Mouse (Mus musculus) layer of hippocampus, postnatal 14 days (tissue): ENCODE data around the gene Actr5. TPM values are rescaled to one million over a fixed set of nuclear protein-coding genes. Genes with fewer than 3 reads are reported as not detected.

ENCODE experiments used
- DNase-seq, 2 experiments: peaks; one replicate each; pipeline ENCODE4 v3.0.0; 2021 to 2022; ENCODE audit warnings: low spot score in 2 of 2, mixed read lengths in 1 of 2
- total RNA-seq, 2 experiments: library from RNA; stranded (reverse); gene quantifications; 2 replicates each; pipeline ENCODE4 v1.2.3; 2021

Actr5 gene
- total RNA-seq, 2 experiments from 2014 or later, result 10.2 to 10.9 TPM

DNA sequence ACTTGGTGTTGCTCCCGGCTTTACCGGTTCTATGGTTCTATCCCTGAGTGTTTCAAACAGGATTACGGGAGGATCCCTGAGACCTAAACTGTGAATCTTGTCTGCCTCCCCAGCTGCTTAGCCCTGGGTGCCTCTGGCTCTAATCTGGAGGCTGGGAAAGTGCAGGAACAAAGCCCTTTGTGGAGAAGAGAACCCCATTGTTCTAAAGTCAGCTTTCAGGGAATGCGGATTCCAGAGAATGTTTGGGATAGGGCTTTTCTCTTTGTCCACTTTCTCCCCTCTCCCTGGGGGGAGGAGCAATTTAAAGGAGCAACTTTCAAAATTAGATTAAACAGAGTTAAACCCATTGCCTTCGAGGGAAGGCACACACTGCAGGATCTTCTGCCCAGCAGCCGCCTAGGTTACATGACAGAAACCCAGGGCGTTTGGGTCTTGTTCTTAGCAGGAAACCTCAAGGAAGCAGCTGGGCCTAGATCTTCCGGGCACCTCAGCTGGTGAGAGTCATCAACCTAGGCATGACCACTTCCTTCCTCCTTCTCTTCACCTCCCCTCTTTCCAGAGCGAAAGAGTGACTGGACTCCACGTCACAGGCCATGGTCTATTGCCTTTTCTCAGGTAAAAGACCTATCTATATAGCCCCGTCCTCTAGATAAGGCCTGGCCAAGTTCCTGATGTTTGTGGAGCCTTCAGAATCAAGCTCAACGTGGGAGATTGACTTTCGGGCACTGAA lies 41.5 kb downstream of the Actr5 start:
- DNase-seq, result no peak

DNA sequence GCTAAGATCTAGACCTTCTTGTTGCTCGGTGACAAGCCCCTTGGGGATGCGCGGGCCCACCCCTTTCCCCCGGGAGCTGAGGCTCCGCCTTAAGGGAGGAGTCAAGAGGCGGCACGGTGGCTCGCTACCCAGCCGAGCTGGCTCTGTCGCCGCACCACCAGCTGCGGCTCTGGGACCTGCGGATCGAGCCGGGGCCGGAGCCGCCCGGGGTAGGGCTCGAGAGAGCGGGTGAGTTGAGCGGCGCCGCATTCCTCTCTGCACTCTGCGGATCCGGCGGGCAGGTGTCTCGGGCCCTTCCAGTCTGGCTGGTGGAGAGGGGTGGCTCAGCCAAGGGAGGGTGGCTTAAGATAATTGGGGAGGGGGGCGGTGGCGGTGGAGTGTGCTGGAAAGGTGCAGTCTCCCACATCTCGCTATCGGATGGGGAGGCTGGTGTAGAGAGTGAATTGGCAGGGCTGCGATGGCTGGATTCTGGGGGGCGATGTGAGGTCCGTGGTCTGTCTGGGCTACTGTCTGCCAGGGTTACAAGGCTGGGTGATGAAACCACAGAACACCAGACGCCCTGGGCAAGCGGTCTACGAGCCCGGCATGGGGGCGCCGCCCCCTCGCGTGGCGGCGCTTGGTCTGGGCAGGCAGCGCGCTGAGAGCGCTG lies 42.5 kb downstream of the Actr5 start:
- peak; percentile 71 to 76 for DNase-seq

DNA sequence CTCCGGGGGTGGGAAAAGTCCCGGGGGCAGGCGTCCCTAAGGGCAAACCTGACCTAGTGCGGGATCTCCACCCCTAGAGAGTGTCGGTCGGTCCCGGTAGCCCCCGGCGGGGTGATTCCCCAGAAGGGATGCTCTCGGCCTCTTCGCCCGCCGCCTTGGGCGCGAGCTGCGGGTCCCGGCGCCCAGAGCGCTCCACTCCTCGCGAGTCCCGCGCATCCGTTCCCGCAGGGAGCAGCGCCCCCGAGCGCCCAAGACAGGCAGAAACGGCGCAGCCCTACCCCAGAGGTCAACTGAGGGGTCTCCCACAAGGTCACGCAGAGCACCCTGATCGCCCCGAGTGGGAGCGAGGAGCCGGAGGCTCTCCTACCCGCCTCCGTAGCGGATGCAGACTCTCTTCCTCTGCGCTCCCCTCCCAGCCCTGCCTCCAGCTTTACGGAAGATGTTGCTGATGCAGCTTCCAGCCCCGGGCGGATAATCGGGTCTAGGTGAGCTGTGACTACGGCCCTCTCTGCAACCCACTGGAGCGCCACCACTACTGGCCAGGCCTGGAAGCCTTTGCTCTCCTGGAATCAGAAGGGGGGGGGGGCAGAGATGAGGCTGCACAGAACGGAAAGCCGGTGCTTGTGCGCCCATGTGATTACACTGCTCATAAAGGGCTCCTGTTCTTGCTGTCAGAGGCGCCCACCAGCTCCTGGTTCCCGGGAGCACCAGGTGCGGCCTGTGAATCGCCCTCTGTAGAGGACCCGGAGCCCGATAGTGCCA lies 43.2 kb downstream of the Actr5 start:
- DNase-seq, result peak in 1 of 2 experiments; percentile 75

DNA sequence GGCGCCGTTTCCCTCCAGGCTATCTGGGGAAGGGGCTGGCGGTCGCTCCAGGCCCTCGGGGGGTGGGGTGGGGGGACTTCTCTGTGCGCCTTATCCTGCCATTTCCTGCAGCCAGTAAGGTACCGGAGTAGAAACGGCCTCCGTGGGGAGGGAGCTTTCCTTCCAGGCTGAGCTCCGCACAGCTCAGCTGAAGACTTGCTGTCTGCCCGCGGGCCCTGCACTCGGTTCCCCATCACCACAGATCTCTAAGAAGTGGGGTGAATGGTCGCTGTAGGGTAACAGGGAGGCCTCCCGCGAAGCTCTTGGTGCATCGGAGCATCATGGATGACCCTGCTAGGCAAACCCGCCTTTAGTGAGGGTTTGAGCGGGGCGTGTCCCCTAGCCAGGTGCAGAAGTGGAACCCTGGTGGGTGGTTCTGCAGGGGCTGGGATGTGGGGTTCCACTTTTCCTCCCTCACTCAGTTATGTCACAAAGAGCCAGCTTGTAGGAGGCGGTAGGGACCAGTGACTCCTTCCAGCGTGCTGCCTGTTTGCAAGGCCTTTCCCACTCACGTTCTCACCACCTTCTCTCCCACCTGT lies 43.8 kb downstream of the Actr5 start:
- DNase-seq, result no peak

DNA sequence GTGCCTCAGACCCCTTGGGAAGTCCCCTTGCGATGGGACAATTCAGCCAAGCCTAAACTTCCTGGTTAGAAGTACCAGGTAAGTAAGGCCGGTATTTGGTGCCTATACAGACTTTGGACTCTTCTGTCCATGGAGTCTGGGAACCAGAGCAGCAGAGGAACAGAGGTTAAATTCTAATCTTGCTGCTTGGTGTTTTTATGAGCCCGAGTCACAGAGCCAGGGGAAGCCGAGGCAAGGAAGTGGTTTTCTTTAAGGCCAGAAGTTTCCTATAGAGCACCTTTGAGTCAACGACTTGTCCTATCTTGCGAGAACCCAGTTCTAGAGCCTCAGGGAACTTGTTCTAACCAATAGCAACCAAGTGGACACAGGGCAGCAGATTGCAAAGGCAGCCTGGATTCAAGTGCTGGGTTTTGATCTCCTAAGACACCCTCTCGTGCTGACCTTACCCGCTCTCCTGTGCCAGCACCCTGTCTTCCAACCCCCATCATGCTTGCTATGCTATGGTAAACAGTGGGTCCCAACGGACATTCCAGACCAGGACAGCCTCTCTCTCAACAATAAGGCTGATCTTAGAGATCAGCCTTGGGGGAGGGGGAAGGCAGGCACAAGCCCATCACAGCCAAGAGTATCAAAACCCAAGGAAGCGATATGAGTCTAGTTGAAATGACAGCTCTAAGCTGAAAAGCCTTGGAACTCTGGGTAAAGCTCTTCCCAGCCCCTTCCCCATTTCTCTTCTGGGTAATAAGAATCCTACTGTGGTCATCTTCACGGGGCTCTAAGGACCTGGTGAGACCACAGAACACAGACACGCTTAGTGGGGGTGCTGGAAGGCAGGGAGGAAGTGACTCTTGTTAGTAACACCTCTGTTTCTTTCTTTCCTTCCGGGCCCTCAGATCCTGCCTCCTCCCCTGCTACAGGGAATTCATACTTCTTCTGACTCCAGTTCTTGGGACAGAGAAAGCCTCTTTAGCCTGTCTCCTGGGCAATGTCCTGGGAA lies 44.8 kb downstream of the Actr5 start:
- no peak for DNase-seq

DNA sequence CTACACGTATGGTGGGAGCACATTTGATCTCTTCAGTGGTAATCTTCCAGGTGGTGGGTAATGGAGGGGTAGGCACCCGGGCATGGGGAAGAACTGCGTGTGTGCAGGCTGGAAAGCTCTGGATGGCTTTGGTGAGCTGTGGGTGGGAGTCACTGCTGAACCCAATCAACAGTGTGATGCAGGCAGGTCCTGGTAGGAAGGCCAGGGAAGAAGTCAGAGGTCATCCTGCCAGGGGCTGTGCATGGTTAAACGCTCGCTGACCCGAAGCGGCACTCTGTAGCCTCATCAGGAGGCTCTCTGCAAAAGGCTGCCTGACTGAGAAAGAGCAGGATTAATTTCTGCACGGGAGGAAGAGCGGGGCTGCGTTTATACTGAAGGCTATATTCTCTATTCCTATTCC lies 45.9 kb downstream of the Actr5 start:
- DNase-seq, result no peak

DNA sequence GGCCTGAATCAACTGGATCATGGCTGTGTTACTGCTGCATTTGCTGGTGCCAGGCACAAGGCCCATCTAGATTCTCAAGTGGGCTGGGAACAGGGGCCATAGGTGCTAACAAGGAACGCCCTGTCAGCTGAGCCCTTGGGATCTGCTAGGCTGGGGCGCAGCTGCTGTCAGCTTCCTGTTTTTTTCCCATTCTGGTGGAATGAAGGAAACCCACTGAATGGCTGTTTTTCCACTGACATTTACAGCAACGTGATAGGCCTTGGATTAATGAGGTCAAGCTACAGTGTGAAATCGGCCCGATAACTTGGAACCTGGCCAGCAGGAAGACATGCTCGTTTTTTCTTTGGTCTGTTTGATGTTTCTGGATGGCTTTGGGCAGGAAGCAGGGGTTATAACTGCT lies 48.1 kb downstream of the Actr5 start:
- no peak for DNase-seq

DNA sequence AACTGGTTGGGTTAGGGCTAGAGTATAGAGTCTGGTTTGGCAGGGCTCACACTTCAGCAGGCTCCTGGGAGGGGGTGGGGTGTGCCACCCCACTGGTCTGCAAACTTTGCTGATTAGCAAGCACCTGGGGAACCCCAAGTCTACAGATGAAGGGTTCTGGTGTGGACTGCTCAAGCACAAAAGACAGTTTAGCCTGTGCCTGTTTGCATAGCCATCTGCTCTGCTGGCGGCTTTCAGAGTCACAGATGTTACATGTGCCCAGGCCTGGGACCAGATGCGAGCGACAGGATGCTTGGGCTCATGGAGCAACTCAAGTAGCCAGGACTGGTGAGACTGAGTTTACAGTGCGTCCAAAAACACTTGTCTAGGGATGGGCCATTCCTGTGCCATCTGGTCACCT lies 48.8 kb downstream of the Actr5 start:
- peak; percentile 72 to 78 for DNase-seq

DNA sequence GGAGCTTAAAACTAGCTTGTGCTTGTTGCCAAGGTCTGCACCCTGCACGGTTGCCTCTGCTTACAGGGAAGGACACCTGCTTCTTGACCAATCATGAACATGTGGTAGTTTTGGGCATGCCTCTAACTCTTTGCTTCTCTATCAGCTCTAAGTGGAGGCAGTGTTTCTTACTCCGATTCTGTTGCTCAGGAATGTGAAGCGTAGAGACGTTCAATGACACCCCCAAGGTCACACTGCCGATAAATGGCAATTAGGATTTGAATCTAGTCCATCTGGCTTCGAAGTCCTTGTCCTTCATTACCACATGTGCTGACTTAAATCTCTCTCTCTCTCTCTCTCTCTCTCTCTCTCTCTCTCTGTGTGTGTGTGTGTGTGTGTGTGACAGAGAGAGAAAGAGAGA lies 49.4 kb downstream of the Actr5 start:
- DNase-seq, result no peak

DNA sequence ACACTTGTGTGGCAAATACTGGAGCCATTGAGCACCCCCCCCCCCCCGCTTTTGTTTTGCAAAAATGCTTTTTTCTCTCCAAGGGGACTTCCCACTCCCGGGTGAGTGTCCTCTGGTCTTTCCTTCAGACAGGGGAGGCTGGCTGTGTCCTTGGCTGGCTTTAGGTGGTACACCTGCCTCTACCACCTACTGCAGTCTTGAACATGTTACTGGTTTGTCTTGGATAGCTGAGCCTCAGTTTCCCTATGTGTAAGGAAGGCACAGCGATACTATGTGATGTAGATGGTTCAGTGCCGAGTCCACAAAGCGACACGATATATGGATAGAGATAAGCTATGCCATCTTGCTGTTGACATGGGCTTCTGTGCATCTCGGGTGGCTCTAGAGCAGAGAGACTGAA lies 50.1 kb downstream of the Actr5 start:
- no peak for DNase-seq

DNA sequence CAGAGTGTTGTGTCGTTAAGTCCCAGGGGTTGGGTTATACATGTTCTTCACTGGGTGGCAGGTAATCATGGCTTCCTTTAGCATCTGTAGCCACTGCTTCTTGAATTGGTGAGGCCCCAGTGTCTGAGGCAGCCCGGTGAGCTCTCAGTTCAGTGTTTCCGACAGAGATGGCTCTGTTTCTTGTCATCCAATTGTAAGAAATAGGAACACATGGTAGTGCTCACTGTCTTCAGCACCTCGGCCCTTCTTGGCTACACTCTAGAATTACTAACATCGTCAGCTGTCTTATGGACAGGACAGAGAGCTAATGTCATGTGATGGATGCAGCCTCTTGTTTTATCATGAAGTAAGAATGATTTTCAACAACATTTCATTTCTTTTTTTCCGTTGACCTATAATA lies 50.5 kb downstream of the Actr5 start:
- no peak for DNase-seq

DNA sequence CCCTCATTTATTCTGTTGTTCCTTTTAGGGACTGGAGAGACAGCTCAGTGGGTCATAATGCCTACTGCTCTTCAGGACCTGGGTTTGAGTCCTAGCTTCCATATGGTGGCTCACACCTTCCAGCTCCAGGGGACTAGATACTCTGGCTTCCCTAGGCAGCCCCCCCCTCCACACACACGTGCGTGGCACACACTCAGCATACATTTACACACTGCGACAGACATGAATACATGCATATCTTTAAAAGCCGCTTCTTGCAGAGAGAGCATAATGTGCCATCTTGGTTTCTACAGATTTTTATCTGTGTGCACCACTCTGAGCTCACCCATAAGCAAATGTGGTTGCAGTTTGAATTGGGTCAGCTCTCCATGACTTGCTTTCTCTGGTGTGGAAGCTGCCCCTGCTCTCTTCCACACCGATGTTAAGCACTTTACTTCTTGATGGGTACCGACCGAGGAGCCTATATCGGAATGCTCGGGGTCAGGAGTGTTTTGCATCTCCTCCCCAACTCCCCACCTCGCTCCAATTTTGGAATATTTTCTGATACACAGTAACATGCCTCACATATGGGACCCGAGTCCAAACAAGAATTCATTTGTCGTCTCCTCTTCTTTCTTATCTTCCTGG lies 51.3 kb downstream of the Actr5 start:
- no peak for DNase-seq

DNA sequence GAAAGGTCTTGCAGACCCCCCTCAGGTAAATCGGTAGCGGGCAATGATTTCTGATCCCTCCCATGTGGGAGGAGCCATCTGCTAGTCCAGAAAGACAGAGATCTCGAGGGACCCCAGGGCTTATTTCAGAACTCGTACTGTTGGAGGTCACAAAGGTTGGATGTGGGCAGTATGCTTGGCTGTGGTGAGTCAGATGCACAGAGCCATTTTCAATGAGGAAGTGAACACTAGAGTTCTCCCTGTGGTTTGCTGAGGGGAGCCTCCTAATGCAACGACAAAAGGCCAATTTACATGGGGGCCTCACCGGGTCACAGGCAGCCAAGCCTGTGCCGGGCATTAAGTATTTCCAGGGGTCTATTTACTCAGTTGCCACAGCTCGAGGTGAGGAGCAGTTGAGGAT lies 53.3 kb downstream of the Actr5 start:
- no peak for DNase-seq

DNA sequence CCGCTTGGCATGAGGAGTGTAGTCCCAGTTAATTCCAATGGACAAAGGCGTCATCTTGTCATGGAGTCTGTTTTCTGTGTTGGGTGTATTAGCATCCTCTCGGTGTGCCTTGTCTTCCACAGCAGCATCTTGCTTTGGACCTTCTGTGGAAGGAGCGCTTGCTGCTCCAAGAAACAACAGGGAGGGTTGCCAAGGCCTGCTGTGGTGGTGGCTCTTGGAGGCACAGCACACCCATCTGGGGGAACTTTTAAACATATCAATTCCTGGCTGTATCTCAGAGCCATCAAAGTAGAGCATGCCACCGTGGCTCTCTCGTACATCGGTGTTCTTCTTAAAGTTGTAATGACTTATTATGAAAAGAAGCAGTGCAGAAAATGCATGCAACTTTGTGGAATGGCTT lies 54.4 kb downstream of the Actr5 start:
- no peak for DNase-seq

DNA sequence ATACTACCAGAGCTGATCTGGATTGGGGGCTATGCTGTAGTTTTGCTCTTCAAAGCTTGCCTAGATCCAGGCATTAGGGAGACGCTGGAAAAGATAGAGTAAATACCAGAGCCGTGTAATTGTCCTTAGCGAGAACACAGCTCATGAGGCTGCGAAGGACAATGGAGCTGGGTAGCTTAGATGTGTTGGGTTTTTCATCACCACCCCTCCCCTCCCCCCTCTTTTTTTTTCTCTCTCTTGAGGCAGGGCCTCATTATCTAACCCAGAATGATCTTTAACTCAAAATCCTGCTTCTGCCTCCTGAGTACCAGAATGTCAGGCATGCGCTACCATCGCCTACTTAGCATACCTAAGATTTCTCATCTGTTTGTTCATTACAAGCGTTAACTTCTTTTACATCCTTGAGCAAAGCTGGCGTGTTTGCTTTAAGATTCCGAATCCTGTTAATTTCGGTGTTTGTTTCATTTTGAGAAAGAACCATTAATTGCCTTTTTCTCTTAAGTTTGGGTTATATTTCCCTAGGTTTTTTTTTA lies 55.7 kb downstream of the Actr5 start:
- DNase-seq, result no peak

DNA sequence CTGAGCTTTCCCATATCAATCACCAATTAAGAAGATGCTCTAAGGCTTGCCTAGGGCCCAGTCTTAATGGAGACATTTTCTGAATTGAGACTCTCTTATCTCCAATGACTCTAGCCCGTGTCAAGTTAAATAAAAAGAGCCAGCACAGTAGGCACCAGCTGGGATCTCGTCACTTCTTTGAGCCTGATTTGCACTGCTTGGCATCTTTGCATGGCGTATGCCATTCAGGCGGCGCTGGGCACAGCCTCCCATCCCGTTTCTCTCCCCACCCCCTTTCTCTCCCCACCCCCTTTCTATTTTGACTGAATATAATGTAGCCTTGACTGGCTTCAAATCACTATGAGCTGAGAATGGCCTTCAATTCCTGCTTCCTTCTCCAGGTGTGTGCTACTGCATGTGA lies 57.0 kb downstream of the Actr5 start:
- no peak for DNase-seq

DNA sequence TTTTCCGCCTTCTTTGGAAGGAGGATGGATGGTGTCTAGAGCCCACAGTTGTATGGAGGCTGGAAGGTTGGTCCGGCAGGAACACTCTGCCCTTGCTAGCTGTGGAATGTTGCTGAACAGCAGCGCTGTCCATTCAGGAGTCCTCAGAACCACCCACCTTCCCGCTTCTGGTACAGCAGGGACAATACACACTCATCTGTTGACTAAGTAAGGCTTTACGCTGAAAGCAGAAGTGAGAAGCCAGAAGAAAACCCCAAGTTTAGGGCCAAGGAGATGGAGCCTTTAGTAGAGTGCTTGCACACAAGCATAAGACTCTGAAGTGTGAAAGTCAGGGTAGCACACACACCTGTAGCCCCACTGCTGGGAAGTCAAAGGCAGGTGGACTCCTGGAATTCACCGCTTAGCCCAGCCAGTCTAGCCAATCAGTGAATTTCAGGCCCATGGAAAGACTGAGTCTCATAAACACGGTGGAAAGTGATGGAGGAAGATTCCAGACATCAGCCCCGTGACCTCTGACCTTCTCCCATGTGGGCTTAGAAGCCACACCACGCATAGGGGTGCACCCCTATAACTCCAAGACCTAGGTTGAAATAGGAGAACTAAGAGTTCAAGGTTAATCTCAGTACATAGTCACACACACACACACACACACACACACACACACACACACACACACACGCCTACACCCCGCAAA lies 57.8 kb downstream of the Actr5 start:
- no peak for DNase-seq

DNA sequence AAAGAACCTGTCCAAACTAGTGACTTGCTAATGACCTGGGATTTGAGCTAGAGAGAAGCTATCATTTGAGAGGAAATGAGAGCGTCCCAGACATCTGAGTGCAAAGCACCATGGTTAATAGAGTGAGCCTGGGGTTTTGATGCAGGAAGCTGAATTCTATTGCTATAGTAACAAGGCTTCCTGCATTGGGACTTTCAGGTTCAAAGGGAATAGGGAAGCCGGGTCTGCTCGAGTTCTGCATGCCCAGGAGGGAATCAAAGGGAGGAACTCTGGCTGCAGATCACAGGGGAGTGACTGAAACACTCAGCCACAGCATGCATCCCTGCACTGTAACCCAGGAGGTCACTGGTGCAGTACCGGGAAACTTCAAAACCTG lies 58.3 kb downstream of the Actr5 start:
- DNase-seq, result no peak

DNA sequence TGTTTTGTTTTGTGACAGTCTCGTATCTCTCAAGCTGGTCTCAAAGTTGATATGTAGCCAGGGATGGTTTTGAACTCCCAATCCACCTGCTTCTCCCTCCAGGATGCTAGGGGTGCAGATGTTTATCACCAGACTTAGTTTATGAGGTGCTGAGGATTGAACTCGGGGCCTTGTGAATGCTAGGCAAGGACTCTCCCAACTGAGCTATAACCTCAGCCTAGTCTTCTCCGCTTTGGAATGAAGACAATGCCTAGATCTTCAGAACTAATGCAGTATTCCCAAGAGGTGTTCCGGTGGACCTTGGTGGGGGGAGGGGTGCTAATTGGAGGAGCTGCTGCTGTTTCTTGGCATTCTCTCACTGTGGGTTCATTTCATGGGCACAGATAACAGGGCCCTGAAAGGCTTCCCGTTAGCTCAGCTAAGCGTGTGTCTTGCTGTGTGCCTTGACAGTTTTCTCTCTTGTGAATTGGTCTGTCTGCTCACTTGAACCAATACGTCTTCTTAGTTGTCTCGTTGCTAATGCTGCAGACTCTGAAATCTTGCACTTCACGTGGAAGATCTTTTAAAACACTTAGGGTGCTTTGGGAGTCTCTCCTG lies 59.7 kb downstream of the Actr5 start:
- no peak for DNase-seq
